Mouse (Mus musculus) heart, postnatal 0 days (tissue): ENCODE data around the gene Tex2.

ENCODE experiments used
- CTCF ChIP-seq: IDR thresholded peaks from 2 replicates; pipeline ENCODE4 v1.5.1; 2016; ENCODE audit warnings: antibody characterized with exemption, control low read depth, low read depth
- EP300 ChIP-seq: IDR thresholded peaks from 2 replicates; pipeline ENCODE4 v1.6.1; 2016; ENCODE audit warnings: antibody characterized with exemption, low read depth

DNA sequence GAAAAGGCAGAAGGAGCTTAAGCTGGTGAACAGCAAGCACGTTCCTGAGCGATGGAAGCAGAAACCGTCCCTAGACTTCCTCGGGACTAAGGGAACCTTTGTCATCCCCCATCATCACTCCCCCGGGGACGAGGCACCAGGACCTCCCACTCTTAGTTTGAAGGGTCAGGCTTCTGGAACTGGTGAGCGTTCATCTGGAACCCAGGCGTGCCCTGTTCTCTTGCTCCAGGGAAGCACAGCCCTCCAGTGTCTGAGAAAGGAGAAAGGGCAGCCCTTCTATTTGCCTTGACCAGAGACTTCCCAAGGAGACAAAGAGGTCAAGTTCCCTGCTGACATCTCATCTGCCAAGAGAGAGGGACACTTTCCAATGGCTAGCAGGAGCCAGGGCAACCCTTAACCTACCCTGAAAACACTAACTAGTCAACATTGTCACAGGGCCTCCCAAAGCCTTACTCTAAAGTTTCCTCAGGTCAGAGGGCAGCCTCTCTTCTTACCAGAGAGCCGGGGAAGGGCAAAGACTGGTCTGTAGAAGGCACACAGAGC, 80.9 kb downstream of the Tex2 start:
- TF ChIP-seq CTCF (no peak), EP300 (no peak)
